Mouse (Mus musculus) lung, postnatal 36 days (tissue): ENCODE results near the gene Kcne4.
"Not testable (repeated sequence)": the region's sequence is repeated elsewhere in the genome, so short reads cannot be mapped to it uniquely, and the experiment has no call there.

ENCODE experiments used
- DNase-seq: peaks from one replicate; pipeline ENCODE4 v3.0.0; 2022; ENCODE audit warnings: mixed read lengths

Kcne4 gene

DNA sequence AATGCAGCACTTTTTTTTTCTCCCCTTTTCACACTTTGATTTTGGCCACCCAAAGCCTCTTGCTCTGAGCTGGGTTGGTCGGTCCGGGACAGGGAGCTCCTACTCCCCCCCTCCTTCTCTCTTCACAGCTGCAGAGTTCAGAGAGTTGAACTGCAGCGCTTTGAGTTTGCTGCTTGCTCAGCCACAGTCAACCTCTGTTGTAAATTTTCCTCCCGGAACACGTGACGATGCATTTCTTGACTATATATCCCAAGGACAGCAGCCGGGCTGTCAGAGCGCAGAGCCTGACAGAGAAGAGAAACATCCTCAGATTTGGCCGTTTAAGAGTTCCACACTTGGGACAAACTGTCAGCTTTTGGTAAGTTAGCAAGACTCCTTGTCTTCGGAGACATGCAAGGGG is at the start of gene Kcne4:
TSS of gene Kcne4 (plus strand) at position 120 of the 400 bp plus-strand sequence.
- DNase-seq: peak; percentile 35

DNA sequence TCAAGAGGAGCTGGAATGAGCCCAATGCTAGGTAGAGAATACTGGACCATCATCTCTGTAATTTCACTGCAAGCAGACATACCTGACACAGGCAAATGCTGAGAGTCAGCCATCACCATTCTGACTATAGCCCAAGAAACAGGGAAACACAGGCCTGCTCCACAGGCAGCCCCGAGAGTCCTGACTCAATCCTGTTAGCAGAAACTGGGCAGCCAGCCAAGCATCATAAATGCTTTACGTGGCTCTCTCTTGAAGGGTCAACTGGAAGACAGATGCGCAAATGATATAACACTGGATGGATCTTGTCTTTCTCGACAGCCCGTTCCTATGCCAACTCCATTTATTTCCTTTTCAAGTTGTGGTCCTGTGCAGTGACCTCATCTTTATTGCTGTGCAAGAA is 34.7 kb upstream of the Kcne4 start:
- DNase-seq: no peak

DNA sequence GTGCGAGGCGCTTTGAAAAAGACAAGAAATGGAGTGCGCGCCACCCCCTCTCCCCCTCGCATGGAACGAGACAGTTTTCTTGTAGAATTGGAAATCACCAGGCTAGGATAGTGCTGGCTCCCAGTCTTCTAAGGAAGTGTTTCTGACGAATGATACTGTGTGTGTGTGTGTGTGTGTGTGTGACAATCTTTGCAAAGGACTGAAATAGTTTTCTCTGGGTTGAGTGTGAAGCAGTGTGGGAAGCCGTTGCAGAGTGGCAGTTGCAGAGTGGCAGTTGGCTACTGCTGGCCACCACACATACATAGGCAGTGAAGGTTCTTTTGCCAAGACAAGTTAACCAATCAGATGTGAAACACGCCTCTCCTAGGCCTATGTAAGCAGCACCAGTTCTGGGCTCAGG is 31.6 kb upstream of the Kcne4 start:
- not testable (repeated sequence) for DNase-seq

DNA sequence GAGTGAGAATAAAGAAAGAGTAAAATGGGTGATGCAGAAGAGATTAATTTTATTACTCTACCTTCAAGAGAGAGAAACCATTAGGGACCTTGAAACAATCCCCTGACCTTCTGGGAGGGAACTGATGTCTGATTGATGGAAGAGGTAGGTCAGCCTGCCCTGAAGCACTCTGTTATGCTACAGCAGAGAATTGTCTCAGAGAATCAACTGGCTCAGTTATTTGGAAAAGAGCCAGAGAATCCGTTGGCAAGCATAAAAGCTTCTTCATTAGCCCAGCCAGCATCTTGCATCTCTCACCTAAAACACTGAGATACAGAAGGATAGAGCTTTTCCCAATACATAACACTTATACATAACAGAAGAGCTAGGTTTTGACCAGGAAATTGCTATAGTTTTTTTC is 26.8 kb upstream of the Kcne4 start:
- DNase-seq: no peak

DNA sequence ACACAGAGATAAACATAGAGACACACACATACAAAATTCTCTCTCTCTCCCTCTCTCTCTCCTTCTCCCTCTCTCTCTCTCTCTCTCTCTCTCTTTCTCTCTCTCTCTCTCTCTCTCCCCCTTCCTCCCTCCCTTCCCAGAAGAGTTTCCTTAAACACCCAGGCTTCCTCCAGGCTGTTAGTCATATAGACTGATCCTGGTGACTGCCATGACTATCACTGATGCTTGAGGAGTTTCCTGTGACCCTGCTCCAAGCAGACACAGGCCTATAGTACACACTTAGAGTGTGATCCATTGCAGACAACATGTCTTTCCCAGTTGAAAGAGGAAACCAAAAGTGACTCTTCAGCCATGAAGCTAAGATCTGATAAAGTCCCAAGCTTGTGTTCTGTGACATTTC is 9.1 kb upstream of the Kcne4 start:
- no peak for DNase-seq

DNA sequence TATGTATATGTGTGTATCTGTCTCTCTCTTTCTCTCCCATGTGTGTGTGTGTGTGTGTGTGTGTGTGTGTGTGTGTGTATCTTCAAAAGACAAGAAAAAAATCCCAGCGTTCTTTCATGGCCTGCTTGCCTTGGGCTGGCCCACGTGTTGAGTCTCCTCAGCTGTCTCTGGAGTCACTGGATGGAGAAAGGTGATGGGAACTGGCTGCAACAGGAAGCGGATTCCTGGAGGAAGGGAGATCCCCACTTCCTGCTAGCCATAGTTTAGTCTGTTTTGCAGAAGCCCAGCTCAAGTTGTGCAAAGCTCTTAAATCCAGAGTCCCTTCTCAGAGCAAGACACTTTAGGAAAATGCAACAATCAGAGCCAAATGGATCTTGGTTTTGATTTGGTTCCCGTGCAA is 6.7 kb upstream of the Kcne4 start:
- DNase-seq: no peak

DNA sequence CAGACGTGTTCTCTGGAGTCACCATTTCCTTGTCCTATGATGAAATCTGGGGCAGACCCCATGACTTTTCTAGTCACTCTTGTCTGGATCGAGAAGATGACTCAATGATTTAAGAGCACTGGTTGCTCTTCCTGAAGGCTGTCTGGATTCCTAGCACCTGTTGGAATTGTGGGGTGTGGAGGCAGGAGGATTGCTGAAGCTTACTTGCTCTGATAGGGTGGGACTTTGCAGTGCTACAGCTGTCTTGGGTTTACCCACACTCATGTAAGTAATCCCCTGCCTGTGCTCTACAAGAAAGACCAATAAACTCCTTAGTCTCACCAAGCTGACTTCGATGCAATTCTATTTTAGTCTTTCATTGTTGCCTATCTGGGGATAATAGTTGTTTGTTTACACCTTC is 5.7 kb upstream of the Kcne4 start:
- DNase-seq: no peak

DNA sequence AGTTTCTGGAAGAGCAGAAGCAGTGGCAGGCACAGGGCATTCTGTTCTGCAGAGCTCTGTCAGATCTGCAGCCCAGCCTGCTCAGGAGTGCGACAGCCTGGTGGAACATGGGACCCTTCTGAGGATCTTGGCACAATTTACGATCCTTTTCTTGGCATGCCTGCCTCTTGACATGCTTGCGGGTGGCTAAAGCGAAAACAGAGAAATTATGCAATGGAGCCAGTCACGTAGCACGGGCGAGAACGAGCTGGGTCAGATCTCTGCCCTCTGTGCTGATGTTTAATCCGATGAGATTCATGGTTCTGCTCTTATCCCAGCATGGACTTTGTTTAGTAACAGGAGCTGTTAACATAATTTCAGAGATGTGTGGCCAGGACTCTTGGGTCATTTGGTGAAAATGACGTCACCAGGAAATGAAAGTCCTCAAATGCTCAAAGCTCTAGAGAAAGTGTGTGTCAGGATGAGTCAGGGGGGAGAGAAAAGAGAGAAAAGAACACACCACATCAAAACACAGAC is 4.5 kb upstream of the Kcne4 start:
- no peak for DNase-seq

DNA sequence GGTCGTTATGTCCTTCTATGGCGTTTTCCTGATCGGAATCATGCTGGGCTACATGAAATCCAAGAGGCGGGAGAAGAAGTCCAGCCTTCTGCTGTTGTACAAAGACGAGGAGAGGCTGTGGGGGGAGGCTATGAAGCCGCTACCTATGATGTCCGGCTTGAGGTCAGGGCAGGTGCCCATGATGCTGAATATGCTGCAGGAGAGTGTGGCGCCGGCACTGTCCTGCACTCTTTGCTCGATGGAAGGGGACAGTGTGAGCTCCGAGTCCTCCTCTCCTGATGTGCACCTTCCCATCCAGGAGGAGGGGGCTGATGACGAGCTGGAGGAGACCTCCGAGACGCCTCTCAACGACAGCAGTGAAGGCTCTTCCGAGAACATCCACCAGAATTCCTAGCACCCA is 1.2 kb downstream of the Kcne4 start:
- DNase-seq: no peak

DNA sequence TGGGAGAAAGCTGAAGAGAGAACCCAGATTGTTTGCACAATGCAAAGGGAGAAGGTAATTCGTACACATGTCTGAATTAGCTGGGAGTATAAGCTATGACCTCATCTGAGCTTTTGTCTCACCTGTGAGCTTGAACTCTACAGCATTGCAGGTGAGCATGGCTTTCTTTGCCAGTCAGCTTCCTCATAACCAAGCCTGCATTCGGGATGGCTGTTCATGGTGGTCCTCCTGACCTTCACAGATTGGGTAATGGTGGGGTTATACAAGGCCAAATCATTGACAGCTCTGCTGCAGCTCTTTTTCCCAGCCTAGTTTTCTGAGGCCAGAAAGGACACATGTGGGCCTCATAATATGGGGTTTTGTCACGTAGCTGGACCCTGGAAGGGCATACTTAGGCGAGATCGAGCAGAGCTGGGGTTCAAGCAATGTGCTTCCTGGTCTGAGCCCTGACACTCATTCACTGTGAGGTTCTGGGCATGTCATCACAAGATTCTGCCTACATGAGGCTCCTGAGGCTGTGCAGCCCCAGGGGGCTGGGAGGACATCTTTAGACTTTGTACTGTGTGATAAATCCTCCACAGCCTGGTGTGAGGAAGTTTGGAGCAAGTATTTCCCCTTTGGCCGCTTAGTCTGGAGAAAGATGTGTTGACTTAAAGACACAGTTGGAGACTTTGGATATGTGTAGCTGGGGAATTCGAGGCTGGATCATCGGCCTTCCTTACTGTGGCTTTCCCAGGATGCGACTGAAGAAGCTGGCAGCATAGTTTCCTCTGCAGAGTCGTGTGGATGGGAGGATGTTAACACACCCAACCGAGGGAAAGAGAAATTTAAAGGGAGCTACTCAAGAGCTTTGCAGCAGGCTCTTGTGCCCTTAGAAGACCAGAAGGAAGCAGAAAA is 2.3 kb downstream of the Kcne4 start:
- DNase-seq: no peak

DNA sequence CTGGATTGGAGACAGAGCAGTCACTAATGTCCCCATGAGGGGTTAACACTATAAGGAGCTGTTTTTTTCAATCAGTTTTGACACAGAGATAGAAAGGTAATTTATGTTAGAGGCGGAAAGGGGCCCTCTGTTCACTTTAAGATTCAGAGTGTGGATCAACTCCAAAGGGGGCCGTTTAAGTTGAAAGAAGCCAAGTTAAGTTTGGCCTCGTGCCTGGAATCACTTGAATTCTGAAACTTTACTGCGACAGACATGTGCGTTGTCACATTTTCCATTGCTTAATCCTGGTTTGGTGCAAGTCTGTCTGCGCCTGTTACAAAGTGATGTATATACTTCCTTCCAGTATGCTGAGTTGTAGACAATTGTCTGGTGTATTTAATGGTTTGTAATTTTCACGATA is 3.0 kb downstream of the Kcne4 start:
- peak; percentile 55 for DNase-seq

DNA sequence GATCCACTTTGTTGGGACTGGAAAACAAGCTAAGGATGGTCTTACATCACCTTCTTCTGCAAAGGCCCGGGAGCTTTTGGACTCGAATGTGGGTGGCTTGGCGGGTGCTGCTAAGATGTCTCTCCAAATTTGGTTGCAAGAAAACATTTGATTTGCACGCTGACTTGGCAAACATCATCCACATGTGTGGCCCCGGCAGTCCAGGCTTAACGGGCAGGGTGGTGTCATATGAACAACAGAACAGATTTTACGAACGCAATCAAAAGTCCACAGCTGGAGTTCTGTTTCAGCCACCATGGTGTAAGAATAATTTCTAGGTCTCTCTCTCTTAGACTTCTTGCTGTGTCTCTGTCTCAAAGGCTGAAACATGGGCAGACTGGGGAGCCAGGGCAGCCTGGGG is 3.6 kb downstream of the Kcne4 start:
- peak; percentile 55 for DNase-seq

DNA sequence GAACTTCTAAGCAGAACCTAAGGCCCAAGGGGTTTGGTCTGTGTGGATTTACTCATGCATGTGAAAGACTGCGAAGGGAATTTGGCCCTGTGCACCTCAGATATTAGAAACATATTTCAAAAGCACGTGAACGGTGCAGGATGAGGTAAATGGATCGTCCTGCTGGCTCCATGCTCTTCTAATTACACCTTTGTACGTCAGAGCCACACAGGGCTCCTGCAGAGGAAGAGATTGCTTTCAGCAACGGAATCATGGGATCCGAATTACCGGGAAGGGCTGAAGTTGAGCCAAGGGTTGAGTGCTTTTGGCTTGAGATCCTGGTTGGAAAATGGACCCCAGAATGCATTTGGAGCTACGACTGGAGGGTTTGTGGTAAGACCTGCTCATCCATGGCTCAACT is 4.6 kb downstream of the Kcne4 start:
- DNase-seq: no peak

DNA sequence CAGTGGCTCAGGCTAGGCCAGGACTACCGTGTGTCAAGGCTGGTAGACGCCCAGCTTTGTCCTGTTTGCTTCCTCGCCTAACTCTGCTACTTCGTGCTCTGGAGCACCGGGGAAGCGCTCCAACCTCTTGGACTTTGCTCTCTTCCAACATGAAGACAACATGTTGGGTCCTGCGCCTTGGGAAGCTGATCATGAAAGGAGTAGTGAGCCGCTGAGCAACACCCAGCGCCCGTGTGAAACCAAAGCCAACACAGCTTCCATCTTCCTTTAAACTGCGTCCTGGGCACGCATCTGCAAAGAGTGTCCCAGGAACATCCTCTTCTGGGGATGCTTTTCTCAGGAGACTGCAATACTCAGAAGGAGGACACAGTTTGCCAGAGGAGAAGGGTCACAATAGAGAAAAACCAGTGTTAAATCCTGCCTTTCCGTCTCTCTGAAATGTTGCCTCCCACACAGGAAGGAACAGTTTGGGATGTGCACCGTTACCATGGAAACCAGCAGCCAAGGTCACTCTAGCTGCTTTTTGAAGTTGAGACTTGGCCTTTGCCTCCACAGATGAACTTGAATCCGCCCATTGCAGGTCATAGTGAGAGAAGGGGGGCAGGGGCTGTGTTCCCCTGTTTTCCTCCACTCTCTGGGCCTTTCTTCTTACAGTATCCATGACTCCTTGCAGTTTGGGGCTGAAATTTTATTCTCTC is 5.3 kb downstream of the Kcne4 start:
- peak; percentile 32 for DNase-seq

DNA sequence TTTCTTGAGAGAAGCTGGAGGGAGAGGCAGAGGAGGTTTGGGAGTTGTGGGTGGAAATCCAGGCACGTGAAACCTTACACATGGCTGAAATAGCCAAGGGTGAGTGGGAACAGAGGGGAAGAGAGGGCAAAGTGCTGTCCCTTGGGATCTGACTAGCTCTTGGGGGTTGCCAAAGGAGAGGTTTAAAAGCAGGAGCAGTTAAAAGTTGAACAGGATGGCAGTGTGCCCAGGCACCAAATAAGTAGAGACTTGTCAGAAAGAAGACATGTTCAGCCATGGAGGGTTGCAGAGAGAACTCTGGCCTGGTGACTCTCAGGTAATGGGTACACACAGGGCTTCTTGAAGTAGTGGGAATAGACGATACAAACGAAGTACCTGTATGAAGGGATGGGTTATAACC is 8.7 kb downstream of the Kcne4 start:
- DNase-seq: no peak

DNA sequence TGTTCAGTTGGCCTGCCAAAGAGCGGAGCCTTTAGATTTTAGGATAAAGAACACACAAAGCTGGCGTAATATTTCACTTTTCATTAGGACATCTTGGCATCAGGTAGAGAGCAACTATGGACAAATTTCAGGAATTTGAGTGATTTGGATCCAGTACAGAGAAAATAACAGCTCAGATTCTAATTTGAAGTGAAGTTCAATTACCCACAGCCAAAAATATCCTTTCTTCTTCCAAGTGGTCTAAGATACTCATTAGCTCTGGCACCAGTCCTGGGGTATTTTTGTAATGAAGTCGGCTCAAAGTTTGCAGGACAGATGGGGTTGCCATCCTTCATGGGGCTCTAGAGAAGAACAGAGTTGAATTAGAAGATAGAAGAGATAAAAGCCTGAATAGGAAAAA is 21.9 kb downstream of the Kcne4 start:
- no peak for DNase-seq

DNA sequence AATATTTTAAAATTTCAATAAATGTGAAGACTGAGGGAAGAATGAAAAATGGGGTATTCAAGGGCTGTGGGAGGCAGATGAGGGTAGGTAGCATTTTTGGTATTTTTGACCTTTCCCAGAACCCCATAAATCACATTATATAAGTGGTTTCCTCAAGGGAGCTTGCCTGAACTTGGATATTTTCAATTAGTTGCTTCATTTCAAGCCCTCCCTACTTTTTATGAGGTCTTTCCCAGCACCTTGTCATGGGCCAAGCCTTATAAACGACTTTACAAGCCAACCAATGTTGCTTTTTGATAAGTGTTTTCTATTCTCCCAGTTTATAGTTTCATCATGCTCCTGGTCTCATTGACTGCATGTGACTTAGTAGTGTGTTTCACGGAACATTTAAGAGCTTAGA is 24.2 kb downstream of the Kcne4 start:
- DNase-seq: no peak

DNA sequence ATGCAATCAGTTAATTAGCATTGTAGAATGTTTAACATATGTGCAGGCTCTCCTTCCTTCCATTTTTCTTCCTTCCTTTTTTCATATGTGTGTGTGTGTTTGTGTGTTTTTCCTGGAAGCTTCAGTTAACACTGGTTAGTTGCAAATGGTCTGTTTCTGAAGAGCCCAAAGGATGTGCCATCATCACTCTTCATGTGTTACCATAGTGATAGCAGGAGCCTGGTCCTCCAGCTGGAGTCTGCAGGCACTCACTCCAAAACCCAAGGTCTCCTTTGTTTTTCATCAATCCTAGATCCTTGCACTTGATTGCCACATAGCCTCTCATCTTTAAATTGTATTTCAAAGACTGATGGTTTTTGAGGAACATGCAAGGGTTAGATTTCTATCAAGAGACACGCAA is 29.1 kb downstream of the Kcne4 start:
- DNase-seq: no peak

DNA sequence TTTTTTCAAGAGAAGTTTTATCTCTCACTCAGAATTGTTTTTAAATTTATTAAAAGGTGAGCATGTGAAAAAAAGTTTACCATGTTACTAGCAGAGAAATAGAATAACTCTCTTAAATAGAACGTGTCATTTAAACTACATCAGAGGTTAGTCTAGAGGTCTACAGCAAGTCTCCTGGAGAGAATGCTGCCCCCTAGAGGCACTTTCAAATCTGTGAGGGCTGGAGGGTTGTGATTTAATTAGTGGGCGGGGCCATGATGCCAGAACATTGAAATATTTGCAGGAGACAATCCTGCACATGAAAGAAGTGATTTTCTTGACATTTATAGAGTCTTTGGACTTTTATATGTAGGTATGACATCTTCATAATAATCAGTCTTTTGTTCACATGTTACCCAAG is 29.9 kb downstream of the Kcne4 start:
- DNase-seq: peak; percentile 81

DNA sequence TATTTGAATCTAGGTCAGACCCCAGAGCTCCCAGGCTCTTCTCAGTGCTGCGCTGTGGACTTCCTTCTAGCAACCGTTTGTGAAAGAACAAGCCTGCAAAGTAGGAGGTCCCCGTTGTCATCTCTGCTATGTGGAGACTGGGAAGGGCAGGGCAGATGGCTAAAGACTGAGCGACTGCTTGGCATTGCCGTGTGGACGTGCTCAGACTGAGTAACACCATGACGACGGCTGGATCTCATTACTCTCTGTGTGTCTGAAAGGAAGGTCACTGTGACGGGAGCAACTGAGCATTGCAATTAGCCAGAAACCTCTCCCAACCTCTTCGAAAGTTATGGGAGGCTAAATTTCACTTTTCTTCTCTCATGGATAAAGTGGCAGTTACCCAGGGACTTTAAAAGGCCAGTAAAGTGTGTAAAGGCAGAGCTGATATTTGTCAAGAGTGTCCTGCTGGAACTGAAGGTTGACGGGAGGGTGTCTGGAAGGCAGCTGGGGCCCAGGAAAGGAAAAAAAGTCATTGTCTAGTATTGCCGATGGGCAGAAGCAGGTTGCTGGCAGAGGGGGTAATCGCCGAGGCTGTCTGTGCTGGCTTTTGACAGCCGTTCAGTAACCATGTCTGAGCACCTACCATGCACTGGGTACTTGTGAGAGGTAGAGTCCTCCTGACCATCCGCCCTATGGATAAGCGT is 36.0 kb downstream of the Kcne4 start:
- no peak for DNase-seq

DNA sequence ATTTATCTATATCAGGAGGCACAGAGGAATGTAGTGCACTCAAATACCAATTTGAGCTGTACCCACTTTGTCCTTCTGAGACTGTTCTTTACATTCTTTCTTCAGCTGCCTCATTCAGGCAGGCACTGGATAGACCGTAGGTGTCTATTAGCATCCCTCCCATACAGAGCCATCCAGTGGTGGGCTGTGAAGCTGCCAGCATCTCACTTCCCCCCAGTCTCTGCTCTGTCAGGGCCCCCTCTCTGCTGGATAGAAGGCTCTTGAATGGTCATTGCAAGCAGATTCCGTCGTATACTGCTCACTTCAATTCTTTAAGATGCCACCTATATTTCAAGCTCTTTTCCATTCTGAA is 36.5 kb downstream of the Kcne4 start:
- DNase-seq: no peak

DNA sequence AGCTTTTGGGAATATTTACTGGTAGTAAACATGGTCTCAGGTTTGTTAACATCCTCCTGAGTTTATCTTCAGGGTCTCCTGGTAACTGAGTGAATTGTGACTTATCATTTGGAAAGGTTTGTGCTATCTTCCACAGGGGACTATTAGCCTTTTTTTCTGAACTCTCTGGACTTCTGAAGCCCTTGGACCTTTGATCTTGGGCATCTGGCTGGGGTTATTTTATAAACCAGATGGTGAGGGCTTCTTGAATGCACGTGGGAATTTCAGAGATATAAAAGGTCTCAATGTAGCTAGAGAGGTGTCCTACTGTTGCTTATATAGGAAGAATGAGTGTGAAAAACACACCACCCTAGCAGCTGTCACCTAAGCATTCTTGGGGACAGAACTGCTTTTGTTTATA is 37.7 kb downstream of the Kcne4 start:
- no peak for DNase-seq

DNA sequence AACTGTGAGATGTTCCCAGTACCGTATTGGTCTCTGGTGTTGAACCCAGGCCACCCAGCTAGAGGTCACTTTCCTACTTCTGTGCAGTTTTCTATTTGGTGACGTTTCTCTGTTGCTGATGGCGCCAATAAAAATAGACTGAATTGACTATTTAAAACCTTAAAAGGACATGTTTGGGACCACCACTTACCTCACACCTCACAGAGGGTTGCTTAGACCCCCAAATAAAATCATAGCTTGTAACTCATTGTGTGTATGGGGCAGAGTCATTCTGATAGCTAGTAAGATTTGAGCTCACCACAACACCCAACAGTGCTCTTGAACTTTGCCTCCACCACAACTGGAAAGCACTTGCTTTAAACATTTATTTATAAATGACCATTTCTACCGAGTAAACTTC is 43.0 kb downstream of the Kcne4 start:
- no peak for DNase-seq

DNA sequence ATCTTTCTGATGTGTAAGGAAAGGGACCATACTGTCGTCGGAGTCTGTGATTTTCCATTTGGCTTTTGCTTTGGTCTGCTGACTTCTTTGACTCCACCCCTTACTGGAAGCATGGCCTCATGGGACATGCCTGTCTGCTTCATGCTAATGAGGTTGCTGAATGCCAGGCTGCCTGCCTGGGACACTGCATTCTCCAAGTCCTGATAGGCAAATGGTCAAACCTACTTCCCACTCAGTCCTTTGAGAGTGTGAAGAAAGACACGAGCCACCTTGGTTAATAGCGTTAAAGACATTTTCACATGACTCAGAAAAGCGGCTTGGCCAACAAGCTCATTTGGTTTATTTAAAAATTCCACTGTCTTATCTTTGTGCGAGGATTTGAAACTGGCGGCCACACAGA is 43.5 kb downstream of the Kcne4 start:
- peak; percentile 54 for DNase-seq
